Mouse (Mus musculus): ENCODE measurements around the gene Abcc12. TPM values are rescaled to one million over a fixed set of nuclear protein-coding genes. Genes with fewer than 3 reads are reported as not detected.

Abcc12 gene
- total RNA-seq, 2 experiments from 2014 or later = 0.16 TPM; not detected in 1

- DNase-seq = peak; percentile 24
These were observed 2.4 kb downstream of the Abcc12 start for GRCm38 (mm10) chr8:86578076-86578475.

- DNase-seq = no peak
These were observed 2.9 kb downstream of the Abcc12 start for GRCm38 (mm10) chr8:86577547-86577946.

- no peak for DNase-seq
These were observed 16.8 kb downstream of the Abcc12 start for GRCm38 (mm10) chr8:86563674-86564073.

GRCm38 (mm10) chr8:86561737-86562136, 18.7 kb downstream of the Abcc12 start:
- DNase-seq = no peak

- DNase-seq = no peak
These were observed 19.8 kb downstream of the Abcc12 start for GRCm38 (mm10) chr8:86560688-86561065.

GRCm38 (mm10) chr8:86559947-86560687, 20.4 kb downstream of the Abcc12 start:
- DNase-seq = no peak

GRCm38 (mm10) chr8:86557186-86558045, 23.1 kb downstream of the Abcc12 start:
- DNase-seq = no peak

- DNase-seq = no peak
These were observed 24.9 kb downstream of the Abcc12 start for GRCm38 (mm10) chr8:86555564-86555963.

GRCm38 (mm10) chr8:86554220-86554891, 26.1 kb downstream of the Abcc12 start:
- no peak for DNase-seq

- no peak for DNase-seq
These were observed 30.0 kb downstream of the Abcc12 start for GRCm38 (mm10) chr8:86550516-86550915.

GRCm38 (mm10) chr8:86546001-86546400, 34.5 kb downstream of the Abcc12 start:
- no peak for DNase-seq

GRCm38 (mm10) chr8:86540906-86541305, 39.6 kb downstream of the Abcc12 start:
- no peak for DNase-seq

- no peak for DNase-seq
These were observed 40.1 kb downstream of the Abcc12 start for GRCm38 (mm10) chr8:86540376-86540775.

- DNase-seq = no peak
These were observed 43.9 kb downstream of the Abcc12 start for GRCm38 (mm10) chr8:86536663-86536987.

GRCm38 (mm10) chr8:86535791-86536662, 44.5 kb downstream of the Abcc12 start:
- peak; percentile 61 for DNase-seq

GRCm38 (mm10) chr8:86535068-86535560, 45.4 kb downstream of the Abcc12 start:
- DNase-seq = peak; percentile 37

- no peak for DNase-seq
These were observed 50.8 kb downstream of the Abcc12 start for GRCm38 (mm10) chr8:86529714-86530113.

GRCm38 (mm10) chr8:86527336-86528029, 53.0 kb downstream of the Abcc12 start:
- DNase-seq = no peak

GRCm38 (mm10) chr8:86526808-86527207, 53.7 kb downstream of the Abcc12 start:
- no peak for DNase-seq

GRCm38 (mm10) chr8:86514203-86514602, 66.3 kb downstream of the Abcc12 start:
- DNase-seq = no peak

- DNase-seq = no peak
These were observed 67.6 kb downstream of the Abcc12 start for GRCm38 (mm10) chr8:86512886-86513285.

All from gastrocnemius, postnatal 25 days (tissue).